Mouse (Mus musculus): Measurements from ENCODE around the gene Pxk. TPM values are rescaled to one million over a fixed set of nuclear protein-coding genes. Genes with fewer than 3 reads are reported as not detected.

Gene Pxk
- total RNA-seq (2014; fragmentation: Nextera tagmentation) (34.1 and 40.7 TPM in 2 replicates), total RNA-seq (2017) (25.6 and 30.0 TPM in 2 replicates)

- peak; percentile 42 for ATAC-seq (replicated peaks; ENCODE audit: poor library complexity, severe bottlenecking)
These were observed at the start of gene Pxk for GRCm38 (mm10) chr14:8097978-8098686. Pxk (plus strand) TSS chr14:8098211.

- peak; percentile 48; the same call in 1 of the 2 replicates for ATAC-seq (replicated peaks; ENCODE audit: poor library complexity, severe bottlenecking)
These were observed 48.7 kb upstream of the Pxk start for GRCm38 (mm10) chr14:8049334-8049733.

GRCm38 (mm10) chr14:8051869-8052268 lies 46.1 kb upstream of the Pxk start:
- ATAC-seq (replicated peaks; ENCODE audit: poor library complexity, severe bottlenecking): no peak

GRCm38 (mm10) chr14:8052661-8053060 lies 45.4 kb upstream of the Pxk start:
- ATAC-seq (replicated peaks; ENCODE audit: poor library complexity, severe bottlenecking): no peak

GRCm38 (mm10) chr14:8054310-8055102 lies 43.5 kb upstream of the Pxk start:
- ATAC-seq (replicated peaks; ENCODE audit: poor library complexity, severe bottlenecking): no peak

GRCm38 (mm10) chr14:8056076-8056475 lies 41.9 kb upstream of the Pxk start:
- ATAC-seq (replicated peaks; ENCODE audit: poor library complexity, severe bottlenecking): no peak

GRCm38 (mm10) chr14:8059938-8060337 lies 38.1 kb upstream of the Pxk start:
- no peak for ATAC-seq (replicated peaks; ENCODE audit: poor library complexity, severe bottlenecking)

- no peak for ATAC-seq (replicated peaks; ENCODE audit: poor library complexity, severe bottlenecking)
These were observed 35.9 kb upstream of the Pxk start for GRCm38 (mm10) chr14:8062076-8062475.

GRCm38 (mm10) chr14:8062537-8063301 lies 35.3 kb upstream of the Pxk start:
- ATAC-seq (replicated peaks; ENCODE audit: poor library complexity, severe bottlenecking): no peak

- peak; percentile 53 for ATAC-seq (replicated peaks; ENCODE audit: poor library complexity, severe bottlenecking)
These were observed 33.9 kb upstream of the Pxk start for GRCm38 (mm10) chr14:8063835-8064785.

- ATAC-seq (replicated peaks; ENCODE audit: poor library complexity, severe bottlenecking): peak; percentile 92
These were observed 17.8 kb upstream of the Pxk start, which contains the start of gene Rpp14 for GRCm38 (mm10) chr14:8080165-8080679. Rpp14 (plus strand) TSS chr14:8080367.

GRCm38 (mm10) chr14:8080718-8081117 lies 17.3 kb upstream of the Pxk start:
- peak; percentile 82 for ATAC-seq (replicated peaks; ENCODE audit: poor library complexity, severe bottlenecking)

GRCm38 (mm10) chr14:8082949-8083348 lies 15.1 kb upstream of the Pxk start:
- no peak for ATAC-seq (replicated peaks; ENCODE audit: poor library complexity, severe bottlenecking)

- no peak for ATAC-seq (replicated peaks; ENCODE audit: poor library complexity, severe bottlenecking)
These were observed 9.0 kb upstream of the Pxk start for GRCm38 (mm10) chr14:8089016-8089415.

- ATAC-seq (replicated peaks; ENCODE audit: poor library complexity, severe bottlenecking): peak; percentile 16; the same call in 1 of the 2 replicates
These were observed 5.4 kb upstream of the Pxk start for GRCm38 (mm10) chr14:8092573-8092972.

- ATAC-seq (replicated peaks; ENCODE audit: poor library complexity, severe bottlenecking): peak; percentile 76
These were observed 4.6 kb upstream of the Pxk start for GRCm38 (mm10) chr14:8093427-8093826.

GRCm38 (mm10) chr14:8094931-8095561 lies 3.0 kb upstream of the Pxk start:
- no peak for ATAC-seq (replicated peaks; ENCODE audit: poor library complexity, severe bottlenecking)

- ATAC-seq (replicated peaks; ENCODE audit: poor library complexity, severe bottlenecking): peak; percentile 4; the same call in 1 of the 2 replicates
These were observed 2.5 kb upstream of the Pxk start for GRCm38 (mm10) chr14:8095562-8095950.

GRCm38 (mm10) chr14:8098687-8098995 lies 630 bp downstream of the Pxk start:
- ATAC-seq (replicated peaks; ENCODE audit: poor library complexity, severe bottlenecking): no peak
